Mouse (Mus musculus): ENCODE data around the gene Wfdc1. TPM values are rescaled to one million over a fixed set of nuclear protein-coding genes. Genes with fewer than 3 reads are reported as not detected.
A peak's percentile ranks its signal among the peaks of the same experiment; 100 is the strongest.

Gene Wfdc1
- polyA plus RNA-seq, 1 experiment from 2014 or later = 32.9 TPM

- H3K4me1 ChIP-seq = peaks cover 39% of the 10 kb centered on the region
Measured at GRCm38 (mm10) chr8:119627613-119628359, 38.4 kb upstream of the Wfdc1 start.

GRCm38 (mm10) chr8:119630841-119631240 is 35.3 kb upstream of the Wfdc1 start:
- WGBS = 60% methylated on average over 3 of the region's 3 CpGs
- no peaks in the 10 kb centered on the region for H3K36me3 ChIP-seq
- peaks cover 58% of the 10 kb centered on the region for H3K4me1 ChIP-seq
- DNase-seq (ENCODE audit: low spot score) = no peak
- no peak overlapping the region for H3K4me3 ChIP-seq
- peaks cover 43% of the 10 kb centered on the region for H3K27me3 ChIP-seq (ENCODE audit: low read depth, poor library complexity, severe bottlenecking)
- H3K9me3 ChIP-seq (replicated peaks) = no peaks in the 10 kb centered on the region
- H3K27ac ChIP-seq (replicated peaks) = peak overlapping the region; percentile 47

More at GRCm38 (mm10) chr8:119627613-119628359, 38.4 kb upstream of the Wfdc1 start:
- Histone ChIP-seq H3K36me3 (no peaks in the 10 kb centered on the region), H3K9me3 (replicated peaks) (no peaks in the 10 kb centered on the region), H3K27ac (replicated peaks) (peak overlapping the region; percentile 58), H3K4me3 (no peak overlapping the region), H3K27me3 (ENCODE audit: low read depth, poor library complexity, severe bottlenecking) (peaks cover 12% of the 10 kb centered on the region)
- no peak for DNase-seq (ENCODE audit: low spot score)
- 48% methylated on average over 10 of the region's 10 CpGs for WGBS

GRCm38 (mm10) chr8:119632246-119632645 is 33.9 kb upstream of the Wfdc1 start:
- Histone ChIP-seq H3K4me1 (peaks cover 63% of the 10 kb centered on the region), H3K4me3 (no peak overlapping the region), H3K27ac (replicated peaks) (no peak overlapping the region), H3K36me3 (no peaks in the 10 kb centered on the region), H3K9me3 (replicated peaks) (no peaks in the 10 kb centered on the region), H3K27me3 (ENCODE audit: low read depth, poor library complexity, severe bottlenecking) (peaks cover 55% of the 10 kb centered on the region)
- no peak for DNase-seq (ENCODE audit: low spot score)
- 91% methylated on average over 9 of the region's 9 CpGs for WGBS

GRCm38 (mm10) chr8:119632909-119633308 is 33.3 kb upstream of the Wfdc1 start:
- Histone ChIP-seq H3K9me3 (replicated peaks) (no peaks in the 10 kb centered on the region), H3K36me3 (no peaks in the 10 kb centered on the region), H3K4me3 (no peak overlapping the region), H3K27me3 (ENCODE audit: low read depth, poor library complexity, severe bottlenecking) (peaks cover 61% of the 10 kb centered on the region), H3K4me1 (peaks cover 56% of the 10 kb centered on the region), H3K27ac (replicated peaks) (peak overlapping the region; percentile 42; the same call in 1 of the 2 replicates)
- DNase-seq (ENCODE audit: low spot score) = no peak
- 49% methylated on average over 29 of the region's 29 CpGs for WGBS

GRCm38 (mm10) chr8:119634616-119635336 is 31.4 kb upstream of the Wfdc1 start:
- DNase-seq (ENCODE audit: low spot score) = peak; percentile 52

GRCm38 (mm10) chr8:119635378-119635777 is 30.8 kb upstream of the Wfdc1 start, which contains the start of gene Kcng4:
Gene Kcng4 (minus strand): TSS chr8:119635680.
- 38% methylated on average over 6 of the region's 6 CpGs for WGBS
- Histone ChIP-seq H3K36me3 (no peaks in the 10 kb centered on the region), H3K27ac (replicated peaks) (peak within 1 kb of the TSS; percentile 76), H3K4me1 (peaks cover 47% of the 10 kb centered on the region), H3K27me3 (ENCODE audit: low read depth, poor library complexity, severe bottlenecking) (peaks cover 63% of the 10 kb centered on the region), H3K9me3 (replicated peaks) (no peaks in the 10 kb centered on the region), H3K4me3 (0 out of 2 replicates have a peak within 1 kb of the TSS, but pooled peaks have one; percentile 14)
- no peak for DNase-seq (ENCODE audit: low spot score)

More at GRCm38 (mm10) chr8:119634616-119635336, 31.4 kb upstream of the Wfdc1 start:
- 0 out of 2 replicates have a peak overlapping the region, but pooled peaks have one; percentile 14 for H3K4me3 ChIP-seq
- H3K27ac ChIP-seq (replicated peaks) = peak overlapping the region; percentile 76
- no peaks in the 10 kb centered on the region for H3K9me3 ChIP-seq (replicated peaks)
- H3K4me1 ChIP-seq = peaks cover 48% of the 10 kb centered on the region
- H3K36me3 ChIP-seq = no peaks in the 10 kb centered on the region
- H3K27me3 ChIP-seq (ENCODE audit: low read depth, poor library complexity, severe bottlenecking) = peaks cover 63% of the 10 kb centered on the region
- 22% methylated on average over 14 of the region's 14 CpGs for WGBS

- H3K36me3 ChIP-seq = no peaks in the 10 kb centered on the region
- peaks cover 41% of the 10 kb centered on the region for H3K4me1 ChIP-seq
- 68% methylated on average over 2 of the region's 2 CpGs for WGBS
- H3K9me3 ChIP-seq (replicated peaks) = no peaks in the 10 kb centered on the region
- peak overlapping the region; percentile 76 for H3K27ac ChIP-seq (replicated peaks)
- no peak for DNase-seq (ENCODE audit: low spot score)
- no peak overlapping the region for H3K4me3 ChIP-seq
- H3K27me3 ChIP-seq (ENCODE audit: low read depth, poor library complexity, severe bottlenecking) = peaks cover 63% of the 10 kb centered on the region
Measured at GRCm38 (mm10) chr8:119635958-119636357, 30.2 kb upstream of the Wfdc1 start.

GRCm38 (mm10) chr8:119636766-119637165 is 29.4 kb upstream of the Wfdc1 start:
- Histone ChIP-seq H3K36me3 (no peaks in the 10 kb centered on the region), H3K4me3 (no peak overlapping the region), H3K4me1 (peaks cover 37% of the 10 kb centered on the region), H3K27ac (replicated peaks) (no peak overlapping the region), H3K27me3 (ENCODE audit: low read depth, poor library complexity, severe bottlenecking) (peaks cover 61% of the 10 kb centered on the region), H3K9me3 (replicated peaks) (no peaks in the 10 kb centered on the region)
- 74% methylated on average over 7 of the region's 7 CpGs for WGBS
- no peak for DNase-seq (ENCODE audit: low spot score)

GRCm38 (mm10) chr8:119637381-119637780 is 28.8 kb upstream of the Wfdc1 start:
- WGBS = 89% methylated on average over 4 of the region's 4 CpGs
- no peak overlapping the region for H3K4me3 ChIP-seq
- H3K9me3 ChIP-seq (replicated peaks) = no peaks in the 10 kb centered on the region
- peaks cover 54% of the 10 kb centered on the region for H3K27me3 ChIP-seq (ENCODE audit: low read depth, poor library complexity, severe bottlenecking)
- peaks cover 37% of the 10 kb centered on the region for H3K4me1 ChIP-seq
- no peak for DNase-seq (ENCODE audit: low spot score)
- no peaks in the 10 kb centered on the region for H3K36me3 ChIP-seq
- no peak overlapping the region; the same call in 1 of the 2 replicates for H3K27ac ChIP-seq (replicated peaks)

- no peak for DNase-seq (ENCODE audit: low spot score)
- Histone ChIP-seq H3K4me3 (no peak overlapping the region), H3K4me1 (peaks cover 29% of the 10 kb centered on the region), H3K9me3 (replicated peaks) (no peaks in the 10 kb centered on the region), H3K27me3 (ENCODE audit: low read depth, poor library complexity, severe bottlenecking) (peaks cover 46% of the 10 kb centered on the region), H3K27ac (replicated peaks) (no peak overlapping the region), H3K36me3 (no peaks in the 10 kb centered on the region)
- WGBS = 86% methylated on average over 6 of the region's 6 CpGs
Measured at GRCm38 (mm10) chr8:119638261-119638660, 27.9 kb upstream of the Wfdc1 start.

GRCm38 (mm10) chr8:119639798-119640197 is 26.4 kb upstream of the Wfdc1 start:
- no peak for DNase-seq (ENCODE audit: low spot score)
- no peaks in the 10 kb centered on the region for H3K9me3 ChIP-seq (replicated peaks)
- 83% methylated on average over 7 of the region's 7 CpGs for WGBS

GRCm38 (mm10) chr8:119641058-119641457 is 25.1 kb upstream of the Wfdc1 start:
- 84% methylated on average over 5 of the region's 5 CpGs for WGBS
- peaks cover 18% of the 10 kb centered on the region for H3K27me3 ChIP-seq (ENCODE audit: low read depth, poor library complexity, severe bottlenecking)

More at GRCm38 (mm10) chr8:119639798-119640197, 26.4 kb upstream of the Wfdc1 start:
- no peak overlapping the region for H3K27ac ChIP-seq (replicated peaks)
- peaks cover 30% of the 10 kb centered on the region for H3K27me3 ChIP-seq (ENCODE audit: low read depth, poor library complexity, severe bottlenecking)
- H3K4me1 ChIP-seq = peaks cover 21% of the 10 kb centered on the region
- no peaks in the 10 kb centered on the region for H3K36me3 ChIP-seq
- no peak overlapping the region for H3K4me3 ChIP-seq

More at GRCm38 (mm10) chr8:119641058-119641457, 25.1 kb upstream of the Wfdc1 start:
- no peak for DNase-seq (ENCODE audit: low spot score)
- no peaks in the 10 kb centered on the region for H3K9me3 ChIP-seq (replicated peaks)
- H3K4me3 ChIP-seq = no peak overlapping the region
- H3K36me3 ChIP-seq = no peaks in the 10 kb centered on the region
- peaks cover 14% of the 10 kb centered on the region for H3K4me1 ChIP-seq
- H3K27ac ChIP-seq (replicated peaks) = no peak overlapping the region

Measured in midbrain, embryonic 10.5 days (tissue).